Mouse (Mus musculus) kidney, postnatal 0 days (tissue): ENCODE measurements around the gene Plcl1. TPM values are rescaled to one million over a fixed set of nuclear protein-coding genes. Genes with fewer than 3 reads are reported as not detected.

Experiments
- ATAC-seq: fragments of 200-750 bp; cut with Nextera tagmentation; replicated peaks from 2 replicates; pipeline ENCODE4 v1.8.0; 2017; ENCODE audit warnings: low read depth, moderate number of reproducible peaks, moderate TSS enrichment, moderate library complexity; ENCODE audit not compliant: low FRiP score
- DNase-seq: peaks from one replicate; pipeline ENCODE4 v3.0.0-alpha.2; 2016; ENCODE audit warnings: low spot score
- H3K27ac ChIP-seq: fragments of 300-500 bp; sonication (generic); 2 replicates; pipeline ENCODE4 v1.5.1; 2014; ENCODE audit warnings: mild to moderate bottlenecking
- H3K27me3 ChIP-seq: fragments of 300-500 bp; sonication (generic); 2 replicates; pipeline ENCODE4 v1.6.1; 2014; ENCODE audit warnings: low read length, mixed read lengths; ENCODE audit not compliant: insufficient read depth
- H3K36me3 ChIP-seq: fragments of 300-500 bp; sonication (generic); 2 replicates; pipeline ENCODE4 v1.6.1; 2014; ENCODE audit warnings: low read length, mixed read lengths; ENCODE audit not compliant: insufficient read depth
- H3K4me1 ChIP-seq: fragments of 300-500 bp; sonication (generic); replicated peaks from 2 replicates; pipeline ENCODE4 v1.6.1; 2014; ENCODE audit warnings: antibody characterized with exemption, low read length, mixed read lengths; ENCODE audit not compliant: insufficient read depth
- H3K4me2 ChIP-seq: fragments of 300-500 bp; sonication (generic); 2 replicates; pipeline ENCODE4 v1.6.1; 2014; ENCODE audit warnings: mild to moderate bottlenecking, low read length, moderate library complexity, mixed read lengths
- H3K4me3 ChIP-seq: fragments of 300-500 bp; sonication (generic); replicated peaks from 2 replicates; pipeline ENCODE4 v1.5.1; 2014; ENCODE audit warnings: low read depth, low read length
- H3K9ac ChIP-seq: fragments of 300-500 bp; sonication (generic); 2 replicates; pipeline ENCODE4 v1.6.1; 2014; ENCODE audit warnings: low read depth, low read length
- H3K9me3 ChIP-seq: fragments of 300-500 bp; sonication (generic); replicated peaks from 2 replicates; pipeline ENCODE4 v1.6.1; 2016; ENCODE audit warnings: low read length, inconsistent platforms, mixed read lengths
- CTCF ChIP-seq: IDR thresholded peaks from 2 replicates; pipeline ENCODE4 v1.5.1; 2016; ENCODE audit warnings: antibody characterized with exemption, low read depth, mild to moderate bottlenecking, moderate library complexity
- WGBS: fragments of 180-500 bp; shearing (Covaris S2); extraction: QIAGEN DNeasy Blood & Tissue Kit; methylation state at CpG from one replicate; pipeline ENCODE4 v1.1.7; 2014; 5-methylcytosine and 5-hydroxymethylcytosine counted together
- polyA plus RNA-seq: library from polyadenylated mRNA; unstranded; fragments of >200 nt; fragmentation: Nextera tagmentation; extraction: Ambion mirVana; gene quantifications from 2 replicates; pipeline ENCODE4 v1.2.1, GENCODE M21; 2015

Gene Plcl1
- polyA plus RNA-seq, 1 experiment from 2014 or later = 4.2 TPM

- H3K27me3 ChIP-seq = no peaks in the 10 kb centered on the region
- peaks cover 3% of the 10 kb centered on the region; the same call in 1 of the 2 replicates for H3K36me3 ChIP-seq
- no peak overlapping the region for H3K4me3 ChIP-seq
- no peaks in the 10 kb centered on the region for H3K9me3 ChIP-seq
- ATAC-seq (no peak), DNase-seq (no peak)
- H3K9ac ChIP-seq = no peak overlapping the region
- no peak overlapping the region for H3K4me2 ChIP-seq
- WGBS = 76% methylated on average over 5 of the region's 5 CpGs
- no peak for TF ChIP-seq CTCF
- H3K27ac ChIP-seq = no peak overlapping the region
- H3K4me1 ChIP-seq = no peaks in the 10 kb centered on the region; the same call in 1 of the 2 replicates
Observed at GRCm38 (mm10) chr1:55696206-55696605, 290.5 kb downstream of the Plcl1 start.

- no peaks in the 10 kb centered on the region for H3K27me3 ChIP-seq
- no peaks in the 10 kb centered on the region for H3K4me1 ChIP-seq
- peak overlapping the region; percentile 25; the same call in 1 of the 2 replicates for H3K27ac ChIP-seq
- H3K36me3 ChIP-seq = peaks cover 3% of the 10 kb centered on the region; the same call in 1 of the 2 replicates
- 0 out of 2 replicates have a peak, but pooled peaks have one; percentile 22 for TF ChIP-seq CTCF
- ATAC-seq = peak; percentile 80
- H3K4me3 ChIP-seq = no peak overlapping the region
- DNase-seq = peak; percentile 20
- H3K9ac ChIP-seq = no peak overlapping the region
- no peak overlapping the region for H3K4me2 ChIP-seq
- WGBS = 63% methylated on average over 3 of the region's 3 CpGs
- no peaks in the 10 kb centered on the region for H3K9me3 ChIP-seq
Observed at GRCm38 (mm10) chr1:55699393-55699970, 293.8 kb downstream of the Plcl1 start.

- no peak for TF ChIP-seq CTCF
- H3K4me1 ChIP-seq = 0 out of 2 replicates have a peak, but pooled peaks cover 2% of the 10 kb centered on the region
- H3K4me2 ChIP-seq = no peak overlapping the region
- H3K36me3 ChIP-seq = peaks cover 3% of the 10 kb centered on the region; the same call in 1 of the 2 replicates
- H3K27me3 ChIP-seq = no peaks in the 10 kb centered on the region
- 0 out of 2 replicates have a peak overlapping the region, but pooled peaks have one; percentile 6 for H3K27ac ChIP-seq
- no peaks in the 10 kb centered on the region for H3K9me3 ChIP-seq
- 94% methylated on average over 1 of the region's 1 CpGs for WGBS
- no peak overlapping the region for H3K4me3 ChIP-seq
- no peak for DNase-seq
- ATAC-seq = 0 out of 2 replicates have a peak, but pooled peaks have one; percentile 29
- H3K9ac ChIP-seq = no peak overlapping the region
Observed at GRCm38 (mm10) chr1:55700016-55700415, 294.3 kb downstream of the Plcl1 start.

- H3K4me2 ChIP-seq = no peak overlapping the region
- no peak for TF ChIP-seq CTCF
- H3K9ac ChIP-seq = no peak overlapping the region
- H3K9me3 ChIP-seq = no peaks in the 10 kb centered on the region
- H3K36me3 ChIP-seq = peaks cover 3% of the 10 kb centered on the region; the same call in 1 of the 2 replicates
- H3K4me3 ChIP-seq = no peak overlapping the region
- DNase-seq = no peak
- WGBS = 81% methylated on average over 6 of the region's 6 CpGs
- H3K27ac ChIP-seq = no peak overlapping the region
- H3K4me1 ChIP-seq = 0 out of 2 replicates have a peak, but pooled peaks cover 2% of the 10 kb centered on the region
- ATAC-seq = no peak
- H3K27me3 ChIP-seq = no peaks in the 10 kb centered on the region
Observed at GRCm38 (mm10) chr1:55700726-55701125, 295.0 kb downstream of the Plcl1 start.

- TF ChIP-seq CTCF = no peak
- Histone ChIP-seq H3K4me2 (no peak overlapping the region), H3K27ac (no peak overlapping the region), H3K36me3 (peaks cover 3% of the 10 kb centered on the region; the same call in 1 of the 2 replicates), H3K9ac (no peak overlapping the region), H3K4me1 (0 out of 2 replicates have a peak, but pooled peaks cover 2% of the 10 kb centered on the region), H3K4me3 (no peak overlapping the region), H3K9me3 (no peaks in the 10 kb centered on the region), H3K27me3 (no peaks in the 10 kb centered on the region)
- WGBS = 91% methylated on average over 6 of the region's 6 CpGs
- ATAC-seq = no peak
- DNase-seq = no peak
Observed at GRCm38 (mm10) chr1:55701601-55702000, 295.9 kb downstream of the Plcl1 start.

- 79% methylated on average over 3 of the region's 3 CpGs for WGBS
- H3K9ac ChIP-seq = no peak overlapping the region
- H3K4me1 ChIP-seq = 0 out of 2 replicates have a peak, but pooled peaks cover 2% of the 10 kb centered on the region
- H3K27me3 ChIP-seq = no peaks in the 10 kb centered on the region
- ATAC-seq (no peak), DNase-seq (no peak)
- no peak overlapping the region for H3K27ac ChIP-seq
- peaks cover under 1% of the 10 kb centered on the region; the same call in 1 of the 2 replicates for H3K36me3 ChIP-seq
- no peak overlapping the region for H3K4me3 ChIP-seq
- no peak overlapping the region for H3K4me2 ChIP-seq
- no peak for TF ChIP-seq CTCF
- no peaks in the 10 kb centered on the region for H3K9me3 ChIP-seq
Observed at GRCm38 (mm10) chr1:55702106-55702505, 296.4 kb downstream of the Plcl1 start.
